Mouse (Mus musculus) cerebellum, postnatal 4 days (tissue): ENCODE measurements at regions not wholly inside any gene's neighbourhood (a gene's known extent, or its start where the extent isn't known, plus 50 kb on each side); places are given as distances from the start of the nearest gene placed in this dataset.

Experiments
- DNase-seq, 2 experiments: peaks; one replicate each; pipeline ENCODE4 v3.0.0; 2022; ENCODE audit warnings: low spot score in 2 of 2, mixed read lengths in 1 of 2

DNA sequence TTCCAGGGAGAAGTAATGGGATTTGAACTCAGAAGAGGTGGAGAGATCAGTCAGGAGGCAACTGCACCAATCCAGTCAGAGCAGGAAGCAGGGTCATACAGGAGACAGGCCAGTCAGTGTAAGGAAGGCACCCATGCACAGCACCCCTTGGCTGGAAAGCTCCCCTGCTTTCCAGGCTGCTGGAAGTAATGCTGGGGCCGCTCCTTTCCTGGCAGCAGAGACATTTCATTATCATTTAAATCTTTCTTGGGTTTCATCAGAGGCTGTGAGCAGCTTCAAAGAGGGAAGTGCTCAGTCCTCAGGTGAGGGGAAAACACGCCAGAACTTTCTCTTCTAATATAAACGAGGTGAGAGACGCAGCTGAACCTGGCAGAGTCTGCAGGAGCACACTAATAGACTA lies 109.1 kb upstream of the Syt13 start:
- DNase-seq = no peak

DNA sequence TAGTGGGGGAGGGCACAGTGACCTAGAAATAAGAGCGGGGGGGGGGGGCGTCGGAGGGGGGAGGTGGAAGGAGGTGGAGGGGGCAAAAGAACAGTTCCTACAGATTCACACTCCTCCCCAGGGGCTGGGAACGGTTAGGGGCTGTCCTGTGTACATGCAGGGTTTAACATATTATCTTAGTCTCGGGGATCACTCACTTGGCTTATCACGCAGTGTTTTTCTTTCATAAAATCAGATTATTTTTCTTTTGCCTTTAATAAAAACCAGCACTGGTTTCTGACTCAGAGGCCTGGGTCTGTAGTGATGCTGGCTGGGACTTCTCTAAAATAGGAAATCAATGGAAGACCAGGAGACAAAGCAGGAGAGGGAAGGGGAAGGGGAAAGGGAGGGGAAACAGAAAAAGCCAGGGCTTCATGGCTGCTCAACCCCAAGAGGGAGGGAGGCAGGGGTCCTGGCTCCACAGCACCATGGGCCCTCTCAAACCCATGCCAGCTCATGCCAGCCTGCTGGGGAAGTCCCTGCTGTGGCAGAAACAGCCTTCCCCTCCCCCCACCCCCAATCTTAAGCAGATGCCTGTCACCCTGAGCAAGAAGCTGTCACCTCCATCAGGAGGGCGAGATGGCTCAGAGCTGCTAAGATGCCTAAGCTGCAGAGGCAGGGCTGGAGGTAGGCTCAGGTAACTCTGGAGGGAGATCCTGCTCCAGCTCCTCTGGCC lies 108.3 kb upstream of the Syt13 start:
- no peak for DNase-seq

- DNase-seq = no peak
Measured at GRCm38 (mm10) chr2:92807404-92807803, 107.5 kb upstream of the Syt13 start.

- DNase-seq = no peak
Measured at GRCm38 (mm10) chr2:92808121-92808520, 106.8 kb upstream of the Syt13 start.

- DNase-seq = no peak
Measured at GRCm38 (mm10) chr2:92809226-92809625, 105.7 kb upstream of the Syt13 start.

GRCm38 (mm10) chr2:92809681-92810323 lies 105.1 kb upstream of the Syt13 start:
- DNase-seq = no peak

GRCm38 (mm10) chr2:92810956-92811355 lies 103.9 kb upstream of the Syt13 start:
- DNase-seq = peak; percentile 43 to 69

- no peak for DNase-seq
Measured at GRCm38 (mm10) chr2:92813028-92813427, 101.9 kb upstream of the Syt13 start.

DNA sequence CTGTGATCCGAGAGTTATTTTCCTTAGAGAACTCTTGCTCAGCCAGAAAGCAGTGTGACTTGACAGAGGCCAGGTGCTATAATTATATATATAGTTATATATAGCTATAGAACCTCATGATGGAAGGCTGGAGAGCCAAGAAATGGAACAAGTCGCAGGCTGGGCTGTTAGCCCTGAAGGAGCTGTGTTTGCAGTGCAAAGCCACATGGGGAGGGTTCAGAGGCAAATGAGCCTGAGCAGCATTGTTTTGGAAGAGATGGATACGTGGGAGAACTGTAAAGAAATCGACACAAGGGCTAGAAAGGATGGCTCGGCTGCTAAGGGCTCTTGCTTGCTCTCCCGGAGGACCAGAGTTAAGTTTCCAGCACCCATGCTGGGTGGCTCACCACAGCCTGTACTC lies 95.3 kb upstream of the Syt13 start:
- DNase-seq = no peak

DNA sequence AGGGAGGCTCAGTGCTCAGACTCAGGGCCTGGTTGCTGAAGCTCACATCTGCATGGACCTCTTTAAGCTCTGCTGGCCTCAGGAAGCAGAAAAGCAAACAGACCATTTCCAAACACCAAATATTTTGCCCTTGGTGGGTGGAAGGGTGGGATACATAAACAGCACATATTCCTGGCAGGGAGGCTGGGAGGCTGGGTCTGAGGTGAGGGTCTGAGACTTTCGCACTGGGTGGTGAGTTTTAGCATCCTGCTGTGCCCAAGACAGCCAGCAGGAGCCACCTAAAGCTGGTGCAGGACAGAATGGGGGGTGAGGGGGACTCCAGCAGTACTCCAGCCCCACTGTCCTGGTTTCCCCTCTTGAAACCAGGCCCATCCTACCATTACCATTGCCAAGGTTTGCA lies 90.6 kb upstream of the Syt13 start:
- DNase-seq = no peak

GRCm38 (mm10) chr2:92825395-92825794 lies 89.5 kb upstream of the Syt13 start:
- no peak for DNase-seq

DNA sequence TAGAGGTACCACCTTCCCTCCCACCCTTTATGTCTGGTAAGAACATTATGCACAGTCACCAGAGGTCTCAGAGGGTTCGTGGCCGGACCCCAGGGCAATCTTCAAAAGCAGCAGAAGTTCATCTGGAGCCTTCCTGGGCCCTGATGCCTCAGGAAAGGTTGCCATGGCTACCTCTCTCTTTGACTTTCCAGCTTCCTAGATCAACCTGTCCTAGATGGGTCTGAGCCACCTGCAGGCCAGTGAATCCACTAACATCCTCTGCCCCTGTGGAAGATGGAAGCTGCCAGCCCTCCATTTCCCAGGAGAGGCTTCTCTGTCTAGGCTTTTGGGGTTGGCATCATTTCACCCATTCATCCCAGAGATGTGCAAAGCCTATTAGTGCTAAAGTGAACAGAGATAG lies 84.8 kb upstream of the Syt13 start:
- no peak for DNase-seq

DNA sequence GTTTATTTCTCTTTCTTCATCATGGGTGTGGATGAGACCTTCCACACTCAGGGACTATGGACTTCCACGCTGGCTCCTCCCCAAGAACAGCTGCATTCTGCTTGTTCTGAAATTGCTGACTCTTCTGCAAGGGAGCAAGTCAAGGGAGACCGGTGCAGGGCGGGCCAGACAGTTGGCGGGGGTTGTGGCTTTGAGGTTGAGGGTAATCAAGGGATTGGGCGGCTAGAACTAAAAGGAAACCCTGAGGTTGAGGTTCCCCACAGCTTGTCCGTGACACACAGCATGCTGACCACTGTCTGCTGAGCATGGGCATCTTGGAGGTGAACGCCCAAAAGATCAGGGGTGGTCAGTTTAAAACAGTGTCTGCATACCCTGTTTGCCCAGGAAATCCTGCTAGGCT lies 83.1 kb upstream of the Syt13 start:
- DNase-seq = no peak

GRCm38 (mm10) chr2:92836203-92836602 lies 78.7 kb upstream of the Syt13 start:
- no peak for DNase-seq

GRCm38 (mm10) chr2:92838012-92838411 lies 76.9 kb upstream of the Syt13 start:
- DNase-seq = no peak

- peak; percentile 73 to 81 for DNase-seq
Measured at GRCm38 (mm10) chr2:92840009-92840408, 74.9 kb upstream of the Syt13 start.

DNA sequence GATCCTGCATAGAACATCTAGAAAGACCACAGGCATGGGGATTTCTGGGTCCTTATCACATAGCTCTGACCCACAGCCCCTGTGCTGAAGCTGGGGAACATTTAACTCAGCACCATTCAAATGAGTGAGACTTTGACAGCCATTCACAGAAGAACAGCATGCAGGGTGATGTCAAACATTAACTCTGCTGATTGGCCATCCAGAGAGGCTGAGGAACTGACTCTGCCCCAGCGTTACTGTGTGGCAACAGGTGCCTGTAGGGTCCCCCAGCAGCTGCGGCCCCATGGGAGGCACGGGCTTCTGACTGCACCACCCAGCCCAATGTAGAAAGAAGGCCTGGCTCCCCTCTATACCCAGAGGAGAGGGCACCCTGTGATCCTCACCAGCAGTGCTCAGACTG lies 73.3 kb upstream of the Syt13 start:
- no peak for DNase-seq

GRCm38 (mm10) chr2:92845061-92845769 lies 69.7 kb upstream of the Syt13 start:
- peak in 1 of 2 experiments; percentile 54 for DNase-seq

- no peak for DNase-seq
Measured at GRCm38 (mm10) chr2:92848962-92849361, 65.9 kb upstream of the Syt13 start.

- DNase-seq = no peak
Measured at GRCm38 (mm10) chr2:92851336-92851735, 63.6 kb upstream of the Syt13 start.

DNA sequence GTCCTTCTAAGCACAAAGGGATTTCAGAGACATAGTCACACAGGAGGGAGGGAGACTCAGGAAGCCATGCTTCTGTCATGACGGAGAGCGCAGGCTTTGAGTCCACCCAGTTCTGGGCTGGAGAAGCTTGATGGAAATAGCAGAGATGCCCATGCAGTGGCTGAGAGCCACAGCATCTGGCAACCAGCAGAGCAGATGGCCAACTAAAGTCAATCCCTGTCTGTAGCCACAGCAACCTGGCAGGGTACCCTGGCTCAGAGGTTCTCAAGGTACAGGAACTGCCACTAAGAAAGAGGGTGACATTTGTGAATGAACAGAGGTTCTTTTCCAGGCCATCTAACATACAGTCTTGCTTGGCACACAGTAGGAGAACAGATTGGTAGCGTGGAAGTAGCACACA lies 61.7 kb upstream of the Syt13 start:
- peak in 1 of 2 experiments; percentile 38 for DNase-seq

- no peak for DNase-seq
Measured at GRCm38 (mm10) chr2:92854331-92854730, 60.6 kb upstream of the Syt13 start.

DNA sequence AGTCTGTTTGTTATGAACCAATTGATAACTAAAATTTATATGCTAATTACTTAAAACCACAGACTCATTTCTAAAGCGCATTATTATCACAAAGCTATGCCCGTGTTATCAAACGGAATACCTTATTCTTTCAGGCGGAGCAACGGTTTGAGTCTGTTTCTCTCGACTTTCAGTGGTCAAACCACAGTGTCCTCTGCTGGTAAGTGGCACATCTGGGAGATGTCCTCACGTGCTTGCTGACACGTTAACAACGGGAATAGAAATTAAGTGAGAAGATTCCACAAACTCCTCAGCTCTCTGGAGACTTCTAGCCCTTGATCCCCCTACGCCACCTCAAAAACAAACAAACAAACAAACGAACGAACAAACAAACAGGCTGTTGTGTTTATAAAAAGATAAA lies 58.9 kb upstream of the Syt13 start:
- no peak for DNase-seq
